Mouse (Mus musculus): ENCODE results near the gene Hbp1.

DNA sequence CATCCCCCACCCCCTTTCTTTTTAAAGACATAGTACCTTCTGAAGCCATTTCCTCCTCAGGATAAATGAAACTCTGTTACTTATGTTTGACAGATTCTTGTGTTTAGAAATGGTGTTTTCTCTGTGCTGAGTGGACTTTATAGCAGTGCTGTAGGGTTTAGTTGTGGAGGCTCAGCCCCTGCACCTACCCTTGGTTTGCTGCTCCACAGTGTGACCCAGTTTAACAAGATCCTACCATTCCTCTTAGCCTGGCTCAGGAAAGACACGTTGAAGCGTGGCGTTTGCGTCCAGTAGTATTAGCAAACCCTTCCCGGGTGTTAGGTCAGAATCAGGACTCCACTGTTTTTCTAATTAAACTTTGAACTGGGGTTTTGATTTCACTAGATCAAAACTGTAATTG, 54.0 kb downstream of the Hbp1 start:
- TF ChIP-seq GATA1 (IDR thresholded peaks at IDR 0.05; ENCODE audit: borderline replicate concordance, low read length) (no peak), FLI1 (IDR thresholded peaks at IDR 0.05; ENCODE audit: low read length) (no peak)
